Mouse (Mus musculus) small intestine, adult 2 months (tissue): ENCODE measurements around the gene Mfap1b. TPM values are rescaled to one million over a fixed set of nuclear protein-coding genes. Genes with fewer than 3 reads are reported as not detected.
"Not testable (repeated sequence)": the region's sequence is repeated elsewhere in the genome, so short reads cannot be mapped to it uniquely, and the experiment has no call there.

Source experiments
- H3K27ac ChIP-seq: fragments of 200-500 bp; 2 replicates; pipeline ENCODE4 v1.5.1; 2012; ENCODE audit warnings: low read depth, low read length, control low read depth, inconsistent platforms; ENCODE audit not compliant: insufficient read depth
- H3K27me3 ChIP-seq: fragments of 200-500 bp; 2 replicates; pipeline ENCODE4 v1.6.1; 2012; ENCODE audit warnings: mild to moderate bottlenecking, moderate library complexity, low read length, inconsistent platforms; ENCODE audit not compliant: control insufficient read depth, insufficient read depth
- H3K36me3 ChIP-seq: fragments of 200-500 bp; 2 replicates; pipeline ENCODE4 v1.6.1; 2012; ENCODE audit warnings: mild to moderate bottlenecking, low read length, control low read depth, inconsistent platforms; ENCODE audit not compliant: control insufficient read depth, insufficient read depth
- H3K4me1 ChIP-seq: fragments of 200-500 bp; 2 replicates; pipeline ENCODE4 v1.6.1; 2012; ENCODE audit warnings: low read length, inconsistent platforms, mixed read lengths; ENCODE audit not compliant: control insufficient read depth, insufficient read depth, insufficient read length
- H3K4me3 ChIP-seq: fragments of 200-500 bp; 2 replicates; pipeline ENCODE4 v1.5.1; 2012; ENCODE audit warnings: low read depth, mild to moderate bottlenecking, control low read depth, inconsistent platforms, low read length, moderate library complexity
- CTCF ChIP-seq: fragments of 200-500 bp; IDR thresholded peaks from 2 replicates; pipeline ENCODE4 v1.5.1; 2012; ENCODE audit warnings: low read depth, mild to moderate bottlenecking, control low read depth, inconsistent platforms, low read length, moderate library complexity, mixed read lengths; ENCODE audit not compliant: insufficient replicate concordance, insufficient read length; ENCODE audit errors: extremely low read depth
- POLR2A ChIP-seq: fragments of 200-500 bp; IDR thresholded peaks from 2 replicates; pipeline ENCODE4 v1.6.1; 2012; ENCODE audit warnings: low read depth, mild to moderate bottlenecking, control low read depth, inconsistent platforms, low read length, moderate library complexity
- WGBS: fragments of 180-500 bp; shearing (Covaris S2); methylation state at CpG from one replicate; pipeline ENCODE4 v1.1.7; 2018; 5-methylcytosine and 5-hydroxymethylcytosine counted together
- polyA plus RNA-seq: library from polyadenylated mRNA; depleted of rRNA; stranded (reverse); fragments of >200 nt; gene quantifications from 2 replicates; pipeline ENCODE4 v1.2.3, GENCODE M21; 2012; rRNA removed

The Mfap1b gene
- 0.51 and 0.66 TPM in 2 replicates for polyA plus RNA-seq

- TF ChIP-seq POLR2A: peak; percentile 76
- H3K4me3 ChIP-seq: peak within 1 kb of the TSS; percentile 65
- H3K4me1 ChIP-seq, H3K36me3 ChIP-seq, H3K27me3 ChIP-seq, H3K27ac ChIP-seq: not testable (repeated sequence)
- WGBS: 4% methylated on average over 41 of the region's 41 CpGs
Observed at GRCm38 (mm10) chr2:121473301-121474179, at the start of gene Mfap1b. Mfap1b (minus strand) TSS chr2:121474067.

GRCm38 (mm10) chr2:121522830-121523229, 49.0 kb upstream of the Mfap1b start:
- not testable (repeated sequence) for H3K27me3 ChIP-seq, H3K4me3 ChIP-seq, H3K4me1 ChIP-seq, H3K27ac ChIP-seq, H3K36me3 ChIP-seq
- WGBS: 98% methylated on average over 3 of the region's 3 CpGs

- Histone ChIP-seq H3K27me3 (no peaks in the 10 kb centered on the region), H3K4me1 (no peaks in the 10 kb centered on the region), H3K27ac (no peak overlapping the region), H3K4me3 (no peak overlapping the region), H3K36me3 (peaks cover 5% of the 10 kb centered on the region)
- no peak for TF ChIP-seq CTCF
- no peak for TF ChIP-seq POLR2A
- WGBS: 29% methylated on average over 2 of the region's 2 CpGs
Observed at GRCm38 (mm10) chr2:121522006-121522405, 48.1 kb upstream of the Mfap1b start.

GRCm38 (mm10) chr2:121518711-121519110, 44.8 kb upstream of the Mfap1b start:
- H3K36me3 ChIP-seq, H3K27ac ChIP-seq, H3K4me1 ChIP-seq, H3K27me3 ChIP-seq, H3K4me3 ChIP-seq: not testable (repeated sequence)
- 90% methylated on average over 4 of the region's 4 CpGs for WGBS

GRCm38 (mm10) chr2:121518106-121518505, 44.2 kb upstream of the Mfap1b start:
- TF ChIP-seq POLR2A (no peak), CTCF (no peak)
- H3K4me1 ChIP-seq: no peaks in the 10 kb centered on the region
- peaks cover 7% of the 10 kb centered on the region; the same call in 1 of the 2 replicates for H3K36me3 ChIP-seq
- no peak overlapping the region for H3K27ac ChIP-seq
- H3K4me3 ChIP-seq: no peak overlapping the region
- 83% methylated on average over 5 of the region's 5 CpGs for WGBS
- no peaks in the 10 kb centered on the region for H3K27me3 ChIP-seq

- WGBS: 91% methylated on average over 4 of the region's 4 CpGs
- Histone ChIP-seq H3K4me3 (no peak overlapping the region), H3K4me1 (no peaks in the 10 kb centered on the region; the same call in 1 of the 2 replicates), H3K27me3 (no peaks in the 10 kb centered on the region), H3K36me3 (peaks cover 7% of the 10 kb centered on the region; the same call in 1 of the 2 replicates), H3K27ac (no peak overlapping the region)
- TF ChIP-seq POLR2A: no peak
- TF ChIP-seq CTCF: no peak
Observed at GRCm38 (mm10) chr2:121514211-121514610, 40.3 kb upstream of the Mfap1b start.

GRCm38 (mm10) chr2:121512991-121513765, 39.3 kb upstream of the Mfap1b start:
- not testable (repeated sequence) for H3K36me3 ChIP-seq, H3K27ac ChIP-seq, H3K27me3 ChIP-seq, H3K4me3 ChIP-seq, H3K4me1 ChIP-seq
- WGBS: 92% methylated on average over 5 of the region's 5 CpGs
